Mouse (Mus musculus): ENCODE measurements around the gene Hnrnpc. TPM values are rescaled to one million over a fixed set of nuclear protein-coding genes. Genes with fewer than 3 reads are reported as not detected.
"Not testable (repeated sequence)": the region's sequence is repeated elsewhere in the genome, so short reads cannot be mapped to it uniquely, and the experiment has no call there.

The Hnrnpc gene
- total RNA-seq, 2 experiments from 2014 or later = 139 to 142 TPM

- no peak for DNase-seq
These were observed 953 bp upstream of the Hnrnpc start for GRCm38 (mm10) chr14:52104677-52105285.

- no peak for DNase-seq
These were observed 363 bp downstream of the Hnrnpc start for GRCm38 (mm10) chr14:52103474-52103855.

GRCm38 (mm10) chr14:52101285-52102157 lies 2.3 kb downstream of the Hnrnpc start:
- DNase-seq = no peak

- DNase-seq = no peak
These were observed 3.5 kb downstream of the Hnrnpc start for GRCm38 (mm10) chr14:52100170-52100960.

- DNase-seq = no peak
These were observed 4.3 kb downstream of the Hnrnpc start for GRCm38 (mm10) chr14:52099563-52099962.

DNA sequence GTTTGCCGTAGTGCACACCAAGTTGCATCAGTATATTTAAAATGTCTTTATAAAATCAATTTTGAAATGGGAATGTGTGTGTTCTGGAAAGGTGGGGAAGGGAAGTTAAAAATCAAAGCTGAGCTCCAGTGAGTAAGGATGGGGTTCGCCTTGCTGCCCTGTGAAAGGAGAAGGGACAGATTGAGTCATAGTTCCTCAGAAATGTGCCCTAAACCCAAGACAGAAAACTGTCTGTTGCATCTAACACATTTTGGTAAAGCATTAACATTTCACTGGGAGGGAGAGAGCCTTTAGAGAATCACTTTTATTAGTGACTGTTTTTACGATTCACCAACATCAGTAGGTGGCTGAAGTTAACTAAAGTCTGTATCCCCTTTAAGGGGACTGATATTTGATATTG lies 5.4 kb downstream of the Hnrnpc start:
- DNase-seq = not testable (repeated sequence)

DNA sequence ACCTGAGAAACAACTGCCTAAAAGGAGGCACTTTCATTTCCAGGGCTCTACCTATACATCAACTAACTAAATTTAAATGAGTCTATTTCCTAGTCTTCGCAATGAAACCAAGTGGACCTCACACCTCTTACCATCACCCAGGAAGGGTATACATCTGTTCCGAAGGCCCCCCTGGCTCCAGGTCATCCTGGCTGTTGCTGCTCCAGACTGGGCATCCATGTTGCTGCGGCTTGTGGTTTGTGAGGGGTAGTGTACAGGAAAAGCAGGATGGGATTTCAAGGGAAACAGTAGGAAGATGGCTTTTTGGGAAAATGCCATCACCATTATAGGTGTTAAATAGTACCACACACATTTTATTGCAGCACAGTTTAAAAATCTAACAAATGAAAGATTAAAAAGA lies 6.6 kb downstream of the Hnrnpc start:
- DNase-seq = not testable (repeated sequence)

GRCm38 (mm10) chr14:52094533-52094932 lies 9.3 kb downstream of the Hnrnpc start:
- DNase-seq = no peak

DNA sequence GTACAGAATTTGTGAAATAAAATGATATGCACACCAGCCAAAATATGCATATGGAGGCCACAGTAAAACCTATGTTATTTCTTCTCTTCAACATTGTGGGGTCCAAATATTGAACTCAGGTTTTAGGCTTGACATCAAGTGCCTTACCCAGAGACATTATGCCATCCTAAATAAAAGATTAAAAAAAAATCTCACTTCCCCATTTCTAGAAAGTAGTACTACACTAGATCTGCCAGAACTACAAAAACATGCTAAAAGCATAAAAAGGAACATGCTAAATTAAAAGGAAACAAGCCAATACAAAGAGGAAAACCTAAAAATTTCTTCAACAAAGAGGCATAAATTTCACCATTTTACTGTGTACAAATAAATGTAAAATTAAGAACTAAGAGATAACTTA lies 20.7 kb downstream of the Hnrnpc start:
- DNase-seq = no peak

- DNase-seq = no peak
These were observed 32.2 kb downstream of the Hnrnpc start for GRCm38 (mm10) chr14:52071599-52072137.

DNA sequence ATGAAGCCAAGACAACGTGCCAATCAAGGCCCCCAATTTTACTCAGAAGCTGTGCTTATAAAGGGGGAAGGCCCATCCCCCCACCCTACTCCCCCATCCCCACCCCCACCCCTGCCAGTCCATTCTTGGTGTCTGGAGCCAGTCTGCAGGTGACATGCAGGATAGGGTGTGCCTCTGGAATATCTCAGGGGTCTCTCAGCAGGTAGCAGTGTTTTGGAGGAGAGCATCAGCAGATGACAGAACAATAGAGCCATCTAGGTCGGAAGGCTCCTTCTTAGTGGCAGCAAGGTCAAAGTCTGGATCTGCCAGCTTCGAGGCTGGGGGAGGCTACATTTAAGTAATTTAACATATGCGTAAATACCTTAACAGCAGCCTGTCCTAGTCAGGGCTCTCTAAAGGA lies 37.7 kb downstream of the Hnrnpc start:
- no peak for DNase-seq

GRCm38 (mm10) chr14:52061798-52062197 lies 42.0 kb downstream of the Hnrnpc start:
- no peak for DNase-seq

DNA sequence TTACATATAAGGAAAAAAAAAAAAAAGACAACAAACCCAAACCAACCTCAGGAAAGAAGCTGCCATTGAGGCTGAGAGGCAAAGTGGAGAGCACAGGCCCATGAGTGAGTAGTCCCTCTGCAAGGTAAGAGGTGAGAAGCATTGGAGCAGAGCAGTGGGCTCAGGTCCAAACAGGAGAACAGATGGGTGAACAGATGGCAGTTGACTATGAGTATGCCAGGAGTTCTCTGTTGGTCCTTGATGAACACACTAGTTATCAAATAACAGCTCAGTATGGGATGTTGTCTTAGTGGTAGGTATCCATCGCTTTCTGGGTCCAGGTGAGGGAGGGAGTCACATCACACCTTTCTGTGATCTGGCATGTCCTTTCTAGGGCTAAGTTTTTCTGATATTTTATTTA lies 43.0 kb downstream of the Hnrnpc start:
- no peak for DNase-seq

GRCm38 (mm10) chr14:52059982-52060381 lies 43.8 kb downstream of the Hnrnpc start:
- no peak for DNase-seq

GRCm38 (mm10) chr14:52052720-52053119 lies 51.1 kb downstream of the Hnrnpc start:
- DNase-seq = not testable (repeated sequence)

DNA sequence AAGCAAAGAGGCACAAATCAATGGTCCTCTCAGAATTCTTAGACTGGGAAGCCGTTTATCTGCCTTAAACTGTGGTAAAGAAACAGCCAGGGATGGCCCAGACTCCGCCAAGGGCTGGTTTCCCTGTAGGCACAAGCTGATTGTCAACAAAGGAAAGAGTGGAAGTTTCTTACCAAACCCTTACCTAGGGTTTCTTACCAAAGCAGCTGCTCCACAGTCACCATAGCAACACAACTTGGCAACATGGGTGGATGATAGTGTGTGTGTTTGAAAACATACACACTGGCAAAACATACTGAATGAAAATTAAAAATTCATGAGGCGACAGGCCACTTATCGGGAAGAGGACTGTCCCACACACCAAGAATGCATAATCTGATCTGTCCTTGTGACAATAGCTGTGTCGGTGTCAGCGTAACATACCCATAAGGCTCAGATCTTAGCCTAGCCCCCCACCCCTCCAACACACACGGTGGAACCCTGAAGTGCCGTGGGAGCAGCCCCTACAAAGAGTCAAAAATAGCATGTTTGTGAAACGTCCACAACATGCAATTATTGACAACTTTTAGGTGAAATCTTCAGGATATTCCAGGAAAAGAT lies 57.8 kb downstream of the Hnrnpc start:
- DNase-seq = no peak

GRCm38 (mm10) chr14:52044901-52045678 lies 58.7 kb downstream of the Hnrnpc start:
- DNase-seq = no peak

DNA sequence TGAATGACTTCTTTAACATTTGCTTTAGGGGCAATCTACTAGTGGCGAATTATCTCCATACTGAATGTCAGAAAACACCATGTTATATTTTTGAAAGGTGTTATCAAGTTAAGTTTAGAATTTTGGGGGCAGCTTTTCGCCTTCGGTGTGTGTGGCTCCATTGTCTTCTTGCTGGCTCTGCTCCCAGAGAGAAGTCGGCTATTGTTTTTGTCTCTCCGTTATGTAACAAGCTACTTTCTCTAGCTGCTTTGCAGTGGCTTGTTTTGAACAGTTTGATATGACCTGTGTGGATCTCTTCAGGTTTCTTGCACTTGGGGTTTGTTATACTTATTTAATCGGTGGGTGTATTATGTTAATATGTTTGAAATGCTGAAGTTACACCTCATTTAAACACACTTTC lies 60.4 kb downstream of the Hnrnpc start:
- peak in 1 of 2 experiments; percentile 23 for DNase-seq

- not testable (repeated sequence) for DNase-seq
These were observed 61.5 kb downstream of the Hnrnpc start, which contains the start of gene Olfr221 for GRCm38 (mm10) chr14:52042359-52042758. Gene Olfr221 (minus strand): TSS chr14:52042459.

DNA sequence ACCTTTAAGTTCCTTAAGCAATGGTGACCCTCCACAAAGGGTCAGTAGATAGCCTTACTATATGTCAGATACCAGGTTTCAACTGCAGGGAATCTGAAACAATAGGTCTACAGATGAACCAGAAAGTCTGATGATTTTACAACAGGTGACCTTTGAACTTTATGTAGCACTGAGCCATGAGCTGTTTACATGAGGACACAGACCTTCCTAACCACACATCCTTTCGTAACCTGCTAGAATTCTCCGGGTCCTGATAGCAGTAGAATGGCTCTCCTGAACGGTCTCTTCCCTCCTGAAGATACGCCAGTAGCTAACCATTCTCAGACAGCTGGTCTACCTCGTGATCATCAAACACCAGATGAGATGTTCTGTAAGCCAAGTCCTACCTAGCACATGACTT lies 64.5 kb downstream of the Hnrnpc start:
- no peak for DNase-seq

- DNase-seq = no peak
These were observed 67.9 kb downstream of the Hnrnpc start for GRCm38 (mm10) chr14:52035926-52036325.

All from heart, adult 18-20 months (tissue).